In genomic region chr3:98086860-98087259, GRCm38 (mm10) we compare ENCODE assay signal across 13 mouse cellular contexts.
DNase-seq lines count a peak whose midpoint lies in the region; ATAC-seq and TF ChIP-seq lines count a peak whose summit lies in the region.
"Had no signal": no experiment of that assay in that cellular context is flagged by ENCODE, and none has a peak within 500 bp of the region (broad histone marks: within the 10 kb centered on the region; RNA-seq: fewer than 3 reads in every experiment).

No protein-coding gene starts in this region.

- H3K9ac ChIP-seq in intestine, embryonic 14.5 days (ENCODE audit: low read length), result no peak overlapping the region
- H3K9ac ChIP-seq in intestine, postnatal 0 days (ENCODE audit: low read depth, low read length), result no peak overlapping the region
- no peak overlapping the region for H3K9ac ChIP-seq in embryonic facial prominence, embryonic 13.5 days
- no peak overlapping the region for H3K9ac ChIP-seq in limb, embryonic 15.5 days

- ATAC-seq in intestine, embryonic 14.5 days (replicated peaks; ENCODE audit: low FRiP score, low TSS enrichment, low read depth), result peak; percentile 9; the same call in 1 of the 2 replicates
- ATAC-seq in intestine, postnatal 0 days, result no peak
- ATAC-seq in embryonic facial prominence, embryonic 13.5 days (ENCODE audit: insufficient number of reproducible peaks, insufficient read depth, low FRiP score, low TSS enrichment, low read depth), result no peak
- no peak for ATAC-seq in limb, embryonic 15.5 days (ENCODE audit: insufficient number of reproducible peaks, low FRiP score, low TSS enrichment, low read depth)
- no peak for ATAC-seq in granulocyte monocyte progenitor cell, adult 5-6 weeks (replicated peaks; ENCODE audit: poor library complexity, severe bottlenecking)
- ATAC-seq: CD4-positive, CD25-positive, alpha-beta regulatory T cell, adult 4 months had no signal

- H3K4me1 ChIP-seq in intestine, embryonic 14.5 days (replicated peaks; ENCODE audit: control insufficient read depth, insufficient read depth, low read length), result peaks cover 35% of the 10 kb centered on the region
- H3K4me1 ChIP-seq in intestine, postnatal 0 days (replicated peaks; ENCODE audit: control insufficient read depth, insufficient read depth, low read length), result no peaks in the 10 kb centered on the region
- H3K4me1 ChIP-seq in embryonic facial prominence, embryonic 13.5 days, result peaks cover 70% of the 10 kb centered on the region
- peaks cover 65% of the 10 kb centered on the region for H3K4me1 ChIP-seq in limb, embryonic 15.5 days

- no peaks in the 10 kb centered on the region for H3K27me3 ChIP-seq in intestine, embryonic 14.5 days (replicated peaks; ENCODE audit: control insufficient read depth, insufficient read depth, low read length)
- H3K27me3 ChIP-seq in intestine, postnatal 0 days (replicated peaks; ENCODE audit: control insufficient read depth, insufficient read depth, low read length), result no peaks in the 10 kb centered on the region
- no peaks in the 10 kb centered on the region for H3K27me3 ChIP-seq in embryonic facial prominence, embryonic 13.5 days
- no peaks in the 10 kb centered on the region for H3K27me3 ChIP-seq in limb, embryonic 15.5 days

- no peak for TF ChIP-seq CTCF in intestine, postnatal 0 days (IDR thresholded peaks at IDR 0.05; ENCODE audit: low read depth)

- no peak for DNase-seq in intestine, embryonic 14.5 days (ENCODE audit: low spot score)
- peak; percentile 19 for DNase-seq in ZHBTc4 (ENCODE audit: low read depth, low spot score)
- DNase-seq in adrenal gland, adult (ENCODE audit: inconsistent age in 2 of 2, low spot score in 1 of 2), result no peak
- DNase-seq: adrenal gland, adult 2 months; cerebellum, adult 9-11 months; kidney, adult 9 months; right cerebral cortex, adult 18-20 months had no signal

- no peaks in the 10 kb centered on the region for H3K9me3 ChIP-seq in intestine, embryonic 14.5 days (ENCODE audit: control insufficient read depth, low read length)
- no peaks in the 10 kb centered on the region for H3K9me3 ChIP-seq in intestine, postnatal 0 days (ENCODE audit: control insufficient read depth)
- no peaks in the 10 kb centered on the region for H3K9me3 ChIP-seq in embryonic facial prominence, embryonic 13.5 days
- no peaks in the 10 kb centered on the region for H3K9me3 ChIP-seq in limb, embryonic 15.5 days
- H3K9me3 ChIP-seq: hindbrain, embryonic 10.5 days had no signal

- H3K27ac ChIP-seq in intestine, embryonic 14.5 days (ENCODE audit: low read depth), result peak overlapping the region; percentile 77
- H3K27ac ChIP-seq in intestine, postnatal 0 days (ENCODE audit: low read depth, low read length), result no peak overlapping the region
- H3K27ac ChIP-seq in embryonic facial prominence, embryonic 13.5 days, result peak overlapping the region; percentile 91
- H3K27ac ChIP-seq in limb, embryonic 15.5 days, result peak overlapping the region; percentile 90
- H3K27ac ChIP-seq: hindbrain, embryonic 10.5 days had no signal

- H3K4me2 ChIP-seq in intestine, embryonic 14.5 days (ENCODE audit: low read length), result no peak overlapping the region
- no peak overlapping the region for H3K4me2 ChIP-seq in intestine, postnatal 0 days (replicated peaks; ENCODE audit: low read depth)
- 0 out of 2 replicates have a peak overlapping the region, but pooled peaks have one; percentile 9 for H3K4me2 ChIP-seq in embryonic facial prominence, embryonic 13.5 days
- H3K4me2 ChIP-seq in limb, embryonic 15.5 days, result no peak overlapping the region

- H3K36me3 ChIP-seq in intestine, embryonic 14.5 days (ENCODE audit: control insufficient read depth, insufficient read depth, low read length), result peaks cover 27% of the 10 kb centered on the region
- peaks cover 13% of the 10 kb centered on the region; the same call in 1 of the 2 replicates for H3K36me3 ChIP-seq in intestine, postnatal 0 days (ENCODE audit: control insufficient read depth, insufficient read depth)
- H3K36me3 ChIP-seq in embryonic facial prominence, embryonic 13.5 days, result peaks cover 49% of the 10 kb centered on the region
- peaks cover 15% of the 10 kb centered on the region for H3K36me3 ChIP-seq in limb, embryonic 15.5 days

- no peak overlapping the region for H3K4me3 ChIP-seq in intestine, embryonic 14.5 days (ENCODE audit: low read depth, low read length)
- H3K4me3 ChIP-seq in intestine, postnatal 0 days (ENCODE audit: low read depth, low read length), result no peak overlapping the region
- H3K4me3 ChIP-seq in embryonic facial prominence, embryonic 13.5 days, result no peak overlapping the region
- H3K4me3 ChIP-seq in limb, embryonic 15.5 days, result no peak overlapping the region
- H3K4me3 ChIP-seq: hindbrain, embryonic 10.5 days had no signal

- 48% methylated on average over 5 of the region's 5 CpGs for WGBS in intestine, embryonic 14.5 days
- WGBS in intestine, postnatal 0 days, result 52% methylated on average over 5 of the region's 5 CpGs
- 48% methylated on average over 5 of the region's 5 CpGs for WGBS in embryonic facial prominence, embryonic 13.5 days
- WGBS in limb, embryonic 15.5 days, result 44% methylated on average over 5 of the region's 5 CpGs
